Mouse (Mus musculus) A20 (cell line): ENCODE measurements at regions not wholly inside any gene's neighbourhood (a gene's known extent, or its start where the extent isn't known, plus 50 kb on each side); places are given as distances from the start of the nearest gene placed in this dataset.

ENCODE experiments used
- DNase-seq: peaks from one replicate; pipeline ENCODE4 v3.0.0-alpha.2; 2011; ENCODE audit warnings: low read depth, low spot score

DNA sequence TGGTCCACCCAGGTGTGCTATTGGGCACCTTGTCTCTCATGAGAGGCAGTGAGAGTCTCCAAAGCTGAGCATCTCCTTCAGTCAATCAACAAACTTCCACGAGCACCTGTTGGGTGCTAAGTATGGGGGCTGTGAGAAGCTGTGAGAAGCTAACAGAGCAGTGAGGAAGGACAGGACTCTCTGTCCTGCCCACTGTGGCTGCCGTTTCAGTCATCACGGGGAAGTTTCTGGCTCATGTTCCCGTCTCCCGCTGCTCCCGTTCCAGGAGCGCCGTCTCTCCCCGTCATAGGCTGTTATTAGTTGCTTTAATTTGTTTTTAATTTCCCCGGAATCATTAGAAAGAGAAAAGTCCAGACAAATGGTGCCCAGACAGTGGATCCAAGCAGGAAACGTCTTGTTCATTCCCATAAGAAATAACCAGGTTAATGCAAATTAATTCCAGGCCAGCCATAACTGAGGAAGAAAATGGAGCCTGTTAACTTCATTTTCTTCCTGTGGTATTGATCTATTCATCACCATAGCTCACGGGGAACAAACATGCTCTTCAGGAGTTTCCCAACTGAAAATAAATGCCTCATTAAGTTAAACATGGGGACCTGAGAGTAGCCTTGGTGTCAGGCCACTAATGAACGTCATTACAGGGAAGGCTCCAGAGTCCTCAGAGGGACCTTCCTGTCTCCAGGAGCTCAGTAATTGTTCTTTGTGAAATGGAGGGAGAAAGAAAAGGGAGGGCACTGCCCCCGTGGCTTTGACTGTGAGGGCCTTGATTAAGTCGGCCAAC, 70.3 kb downstream of the Matn1 start:
- DNase-seq = no peak

GRCm38 (mm10) chr4:131015156-131015555, 71.0 kb downstream of the Matn1 start:
- no peak for DNase-seq

DNA sequence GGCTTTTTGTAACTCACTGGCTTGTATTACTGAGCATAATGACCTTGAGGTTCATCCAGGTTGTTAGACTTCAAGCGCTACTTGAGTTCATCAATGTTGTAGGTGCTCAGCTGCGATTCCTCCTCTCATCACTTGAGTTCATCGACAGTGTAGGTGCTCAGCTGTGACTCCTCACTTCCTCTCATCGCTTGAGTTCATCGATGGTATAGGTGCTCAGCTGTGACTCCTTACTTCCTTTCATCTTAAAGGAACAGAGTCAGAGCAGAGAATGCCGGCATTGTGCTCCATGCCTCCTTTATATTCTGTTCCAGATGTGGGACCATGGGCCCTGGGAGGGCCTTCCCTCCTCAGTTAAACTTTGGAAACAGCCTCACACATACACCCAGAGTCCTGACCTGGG, 79.4 kb downstream of the Matn1 start:
- DNase-seq = peak; percentile 73

- DNase-seq = peak; percentile 53
Observed at GRCm38 (mm10) chr4:131036292-131036691, 92.1 kb downstream of the Matn1 start.

DNA sequence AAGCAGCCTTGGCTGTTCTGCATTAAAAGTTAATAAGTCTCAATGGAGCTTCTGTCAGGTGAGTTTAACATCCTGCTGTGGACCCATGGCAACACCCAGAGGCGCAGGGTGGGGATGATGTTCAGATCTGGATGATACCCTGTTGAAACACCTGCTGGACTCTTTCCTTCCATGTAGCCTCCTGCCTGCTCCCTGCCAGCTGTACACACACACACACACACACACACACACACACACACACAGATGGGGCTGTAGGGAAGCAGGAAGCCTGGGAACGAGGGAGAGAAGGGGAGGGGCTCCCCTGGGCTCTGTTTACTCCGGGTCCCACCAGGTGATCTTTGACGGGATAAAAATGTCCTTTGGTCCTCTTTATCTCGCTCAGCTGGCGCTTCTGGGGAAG, 93.0 kb downstream of the Matn1 start:
- DNase-seq = no peak

- no peak for DNase-seq
Observed at GRCm38 (mm10) chr4:131039686-131040085, 95.5 kb downstream of the Matn1 start.

DNA sequence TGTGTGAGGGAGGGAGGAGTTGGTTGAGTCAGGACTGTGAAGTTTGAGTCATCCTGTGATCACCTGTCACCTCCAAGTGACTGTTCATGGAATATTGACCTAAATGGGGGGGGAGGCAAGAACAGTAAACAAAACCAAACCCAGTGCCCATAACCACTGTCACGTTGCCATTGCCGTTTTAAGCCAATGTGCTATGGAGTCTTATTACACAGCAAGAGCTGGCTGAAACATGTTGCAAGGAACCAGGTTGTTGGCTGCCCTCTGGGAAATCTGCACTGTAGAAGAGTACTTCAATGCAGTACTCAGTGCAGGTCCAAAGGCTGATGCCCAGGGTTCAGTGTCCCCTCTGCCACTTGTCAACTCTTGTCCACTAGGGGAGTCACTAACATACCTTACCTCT, 97.0 kb downstream of the Matn1 start:
- no peak for DNase-seq

DNA sequence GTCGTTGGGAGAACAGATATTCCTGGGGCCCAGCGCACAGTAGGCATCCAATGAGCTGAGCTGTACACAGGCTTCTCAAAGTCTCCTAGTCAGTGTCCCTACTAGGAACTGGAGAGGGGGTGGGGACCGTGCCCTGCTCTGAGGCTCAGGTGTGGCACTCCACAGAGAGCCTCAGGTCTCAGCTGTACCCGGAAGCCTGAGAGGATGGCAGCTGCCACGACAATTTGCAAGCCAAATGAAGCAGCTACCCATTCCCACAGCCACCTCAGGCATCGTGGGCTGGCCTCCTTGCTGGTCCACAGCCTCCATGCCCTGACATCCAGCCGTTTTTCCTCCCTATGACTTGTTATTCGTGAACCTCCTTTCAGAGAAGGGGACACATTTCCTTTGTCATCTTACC, 101.9 kb downstream of the Matn1 start:
- DNase-seq = no peak

GRCm38 (mm10) chr4:131046969-131047650, 102.9 kb downstream of the Matn1 start:
- DNase-seq = no peak

- no peak for DNase-seq
Observed at GRCm38 (mm10) chr4:131056293-131056692, 112.1 kb downstream of the Matn1 start.

GRCm38 (mm10) chr4:131059572-131059971, 115.4 kb downstream of the Matn1 start:
- DNase-seq = no peak

GRCm38 (mm10) chr4:131060191-131060680, 116.1 kb downstream of the Matn1 start:
- DNase-seq = no peak

DNA sequence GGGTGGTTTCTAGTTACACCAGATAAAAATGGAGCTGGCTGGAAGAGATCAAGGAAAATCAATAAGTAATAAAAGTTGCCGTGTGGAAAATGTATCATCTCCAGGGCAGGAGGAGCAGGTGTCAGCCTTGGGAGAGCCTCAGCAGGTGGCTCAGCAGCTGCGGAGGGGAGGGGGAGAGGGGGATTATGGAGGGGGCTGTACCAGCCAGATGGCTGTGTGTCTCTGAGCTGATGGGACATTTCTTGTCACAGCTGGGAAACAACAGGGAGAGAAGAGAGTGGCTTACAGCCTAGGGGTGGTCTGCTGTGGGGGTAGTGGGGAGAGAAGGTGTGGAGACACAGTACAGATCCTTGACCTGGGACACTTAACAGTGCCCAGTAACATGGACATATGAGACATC, 116.5 kb downstream of the Matn1 start:
- DNase-seq = no peak

DNA sequence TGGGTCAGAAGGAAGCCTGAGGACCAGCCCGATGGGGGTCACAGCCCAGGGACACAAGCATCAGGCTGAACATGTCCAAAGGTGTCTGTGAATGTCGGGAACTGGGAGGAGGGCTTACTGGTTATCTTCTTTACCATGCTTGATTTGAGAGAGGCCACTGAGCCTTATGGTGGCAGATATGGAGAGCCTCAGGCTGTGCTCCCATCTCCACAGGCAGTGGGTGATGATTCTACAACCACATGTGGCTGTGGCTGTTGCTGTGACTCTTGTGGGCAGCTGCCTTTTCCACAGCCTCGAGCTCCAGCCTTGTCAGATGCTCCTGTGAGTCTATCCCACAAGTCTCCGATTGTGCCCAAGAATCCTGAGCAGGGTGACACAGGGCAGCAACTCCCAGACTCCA, 118.4 kb downstream of the Matn1 start:
- DNase-seq = no peak

- DNase-seq = no peak
Observed at GRCm38 (mm10) chr4:131066186-131066939, 122.2 kb downstream of the Matn1 start.

GRCm38 (mm10) chr4:131070566-131070965, 126.4 kb downstream of the Matn1 start:
- DNase-seq = no peak

- no peak for DNase-seq
Observed at GRCm38 (mm10) chr4:131072623-131073022, 128.4 kb downstream of the Matn1 start.

GRCm38 (mm10) chr4:131073420-131073819, 129.2 kb downstream of the Matn1 start:
- no peak for DNase-seq

DNA sequence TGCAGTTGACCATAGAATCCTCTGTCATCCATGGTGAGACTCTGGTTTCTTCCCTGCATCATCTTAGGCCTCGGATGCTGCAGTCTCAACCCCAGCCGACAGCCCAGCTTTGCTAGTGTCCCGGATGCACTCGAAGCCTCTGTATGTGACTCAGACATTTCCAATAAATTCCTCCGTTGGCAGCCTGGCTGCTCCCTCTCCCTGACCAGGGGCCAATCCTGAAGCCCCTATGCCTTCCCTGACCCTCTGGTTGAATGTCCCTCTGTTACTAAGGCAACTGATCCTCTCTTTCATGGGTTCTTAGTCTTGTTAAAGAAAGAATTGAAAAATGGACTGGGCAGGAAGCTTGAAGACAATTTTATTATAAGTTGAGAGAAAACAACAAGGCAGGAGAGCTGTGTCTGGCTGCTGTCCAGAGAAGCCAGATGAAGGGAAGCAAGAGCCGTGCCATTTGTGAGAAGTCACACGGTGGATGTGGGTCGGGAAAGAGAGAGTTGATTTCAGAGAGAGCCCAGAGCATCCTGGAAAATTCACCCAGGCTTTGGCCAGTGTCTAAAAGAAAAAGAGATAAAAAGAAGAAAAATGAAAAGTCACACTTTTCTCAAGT, 131.2 kb downstream of the Matn1 start:
- DNase-seq = no peak

GRCm38 (mm10) chr4:131076628-131077027, 132.4 kb downstream of the Matn1 start:
- no peak for DNase-seq

GRCm38 (mm10) chr4:131080113-131080512, 135.9 kb downstream of the Matn1 start:
- DNase-seq = no peak

- no peak for DNase-seq
Observed at GRCm38 (mm10) chr4:131083405-131083804, 139.2 kb downstream of the Matn1 start.
